Mouse (Mus musculus) T-helper 17 cell (primary cell): ENCODE data around the gene Nek9.

Experiments used
- in situ Hi-C, 2 experiments: fragments of 300-600 bp; cut with MboI, MseI; formaldehyde crosslinking; loops; 1 replicate in 1 of 2; 2 replicates in 1 of 2; pipeline ENCODE4 v1.15.1; 2025; ENCODE audit warnings: high pct_unique_total_duplicates in 2 of 2

The Nek9 gene

GRCm38 (mm10) chr12:85269821-85270220, 69.3 kb downstream of the Nek9 start:
- in situ Hi-C loops = no loop called here

- in situ Hi-C loops = no loop called here
Measured at GRCm38 (mm10) chr12:85266248-85266647, 72.9 kb downstream of the Nek9 start.

GRCm38 (mm10) chr12:85264940-85265339, 74.2 kb downstream of the Nek9 start:
- in situ Hi-C loops = no loop called here

DNA sequence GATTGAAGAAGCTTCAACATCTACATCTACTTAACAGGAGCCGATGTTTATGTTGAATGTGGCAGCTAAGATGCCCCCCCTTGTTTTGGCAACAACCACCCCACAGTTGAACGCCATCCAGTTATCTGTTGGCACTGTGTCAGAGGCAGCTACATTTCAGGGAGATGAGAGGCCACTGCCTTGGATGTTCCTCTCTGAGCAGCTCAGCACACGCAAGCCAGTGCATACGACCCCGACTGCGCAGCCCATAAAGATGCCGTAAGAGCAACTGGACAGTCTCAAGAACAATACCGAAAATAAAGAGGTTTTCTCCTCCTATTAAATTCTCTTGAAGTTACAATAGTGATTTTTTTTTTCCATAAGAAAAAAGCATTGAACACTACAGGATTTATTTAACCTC, 74.6 kb downstream of the Nek9 start:
- in situ Hi-C loops = no loop called here

DNA sequence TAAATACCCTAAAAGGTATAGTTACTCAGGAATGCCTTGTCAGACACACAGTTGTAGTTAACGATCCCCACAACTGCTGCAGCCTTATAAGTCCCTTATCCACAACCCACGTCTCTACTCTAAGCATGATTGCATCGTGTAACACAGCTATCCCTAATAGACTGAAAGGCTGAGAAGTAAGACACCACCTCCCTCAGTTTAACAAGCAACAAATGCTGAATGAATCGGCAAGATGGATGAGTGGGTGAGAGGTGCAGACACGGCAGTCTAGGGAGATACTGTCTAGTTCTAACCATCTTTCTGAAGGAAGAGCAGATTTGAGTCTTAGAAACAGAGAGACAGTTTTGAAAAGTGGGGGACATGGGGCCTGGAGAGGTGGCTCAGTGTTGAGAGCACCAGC, 76.0 kb downstream of the Nek9 start:
- in situ Hi-C loops = no loop called here

GRCm38 (mm10) chr12:85262489-85262888, 76.7 kb downstream of the Nek9 start:
- in situ Hi-C loops = no loop called here

DNA sequence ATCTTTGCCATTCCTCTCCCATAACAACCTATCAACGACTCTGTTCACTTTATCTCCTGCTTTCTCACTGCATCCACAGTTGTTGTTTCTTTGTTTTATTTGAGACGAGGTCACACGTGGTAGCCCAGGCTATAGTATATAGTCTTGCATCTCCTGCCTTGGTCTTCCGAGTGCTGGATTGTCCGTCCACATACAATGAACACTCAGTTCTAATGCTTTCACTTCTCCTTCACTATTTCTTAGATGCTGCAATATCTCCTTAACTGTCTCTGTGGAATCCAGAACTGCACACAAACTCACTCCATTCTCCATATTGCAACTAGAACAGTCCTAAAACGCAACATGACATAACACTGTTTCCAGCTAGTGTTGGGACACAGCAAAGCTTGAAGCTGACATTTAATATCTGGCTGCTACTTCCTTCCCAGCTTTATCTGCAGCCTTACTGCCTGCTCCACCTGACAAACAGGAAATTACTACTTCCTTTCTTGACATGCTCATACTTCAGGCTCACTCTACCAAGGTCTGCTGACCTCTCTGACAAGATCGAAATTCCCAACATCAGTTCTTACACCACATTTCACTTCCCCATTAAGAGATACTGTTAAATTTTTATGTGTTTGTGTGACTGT, 82.0 kb downstream of the Nek9 start:
- in situ Hi-C loops = no loop called here

DNA sequence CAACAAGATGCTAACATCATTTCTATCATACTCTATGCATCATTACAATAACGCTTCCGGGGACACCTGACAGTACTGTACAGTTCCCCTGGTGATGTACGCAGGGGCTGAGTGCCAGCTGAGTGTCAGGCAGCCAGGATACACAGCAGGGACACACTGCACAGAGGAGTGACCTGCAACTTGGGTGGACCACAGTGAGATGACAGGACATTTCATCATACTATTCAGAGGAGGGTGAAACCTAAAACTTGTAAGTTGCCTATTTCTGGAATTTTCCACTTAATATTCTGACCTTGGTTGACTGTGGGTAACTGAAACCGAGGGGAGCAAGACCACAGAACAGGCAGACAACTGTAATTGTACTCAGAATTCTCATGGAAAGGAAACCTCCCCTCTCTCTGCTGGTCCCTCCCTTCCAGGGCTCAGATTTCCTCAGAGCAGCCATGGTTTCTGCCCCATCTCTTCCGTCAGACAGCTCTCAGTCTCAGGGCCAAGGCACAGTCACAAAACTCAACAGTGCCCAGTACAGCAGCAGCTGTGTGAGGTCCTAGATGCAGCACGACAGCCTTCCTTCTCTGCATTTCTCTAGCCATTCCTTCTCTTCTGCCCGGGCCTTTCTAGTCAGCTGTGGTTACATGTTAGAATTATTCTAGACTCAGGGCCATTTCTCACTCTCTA, 82.9 kb downstream of the Nek9 start:
- in situ Hi-C loops = no loop called here

GRCm38 (mm10) chr12:85252083-85252482, 87.1 kb downstream of the Nek9 start:
- in situ Hi-C loops = no loop called here
